Mouse (Mus musculus): ENCODE measurements around the gene Cyp1b1.

Gene Cyp1b1

DNA sequence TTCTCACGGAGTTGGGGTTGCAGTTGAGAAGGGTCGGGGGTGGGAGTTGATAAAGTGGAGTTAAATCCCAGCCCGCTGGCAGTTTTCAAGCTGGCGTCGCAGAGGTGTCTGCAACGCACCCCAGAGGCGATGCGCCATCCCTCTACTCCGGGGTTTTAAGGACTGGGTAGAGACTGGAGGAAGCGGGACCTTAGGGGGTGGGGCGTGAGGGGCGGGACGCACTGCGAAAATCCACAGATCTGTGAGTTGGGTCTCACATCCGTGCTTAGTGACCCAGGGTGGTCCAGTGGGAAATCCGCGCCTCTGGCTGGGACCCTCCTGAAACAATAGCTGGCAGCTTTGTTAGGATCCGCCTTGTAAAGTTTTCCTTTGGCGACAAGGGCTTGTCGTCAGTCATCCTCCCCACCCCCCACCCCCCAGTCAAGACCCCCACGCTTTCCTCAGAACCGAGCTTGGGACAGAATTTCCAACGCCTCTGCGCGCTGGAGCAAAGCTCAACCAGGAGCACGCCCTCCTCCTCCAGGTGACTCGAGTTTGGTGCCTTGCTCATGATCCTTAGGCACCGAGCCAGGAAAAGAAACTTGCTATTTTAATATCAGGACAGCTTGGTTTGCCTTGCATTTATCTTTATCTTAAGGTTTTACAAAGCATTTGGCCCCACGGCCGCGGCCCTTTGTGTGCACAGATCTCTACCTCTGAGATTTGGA, at the start of gene Cyp1b1:
TSS of gene Cyp1b1 (minus strand) at position 131 of the 707 bp plus-strand sequence.
- no peak for DNase-seq (ENCODE audit: low spot score)

DNA sequence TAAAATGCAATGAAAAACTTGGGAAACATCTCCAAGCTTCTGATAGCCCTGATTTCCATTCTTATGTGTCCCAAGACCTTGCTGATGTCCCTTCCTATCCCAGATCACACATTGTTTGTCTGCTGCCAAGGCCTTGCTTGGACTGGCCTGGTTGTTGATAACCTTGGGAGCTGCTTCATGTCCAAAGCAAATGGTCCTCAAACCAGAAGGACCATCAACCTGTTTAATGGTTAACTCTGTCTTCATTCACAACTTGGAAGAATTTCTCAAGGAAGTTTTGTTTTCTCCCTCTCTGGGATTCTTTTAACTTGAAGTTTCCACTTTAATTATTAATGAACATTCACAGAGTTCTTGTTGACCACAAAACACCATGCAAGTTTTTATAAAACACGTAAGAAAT, 47.0 kb upstream of the Cyp1b1 start:
- DNase-seq (ENCODE audit: low spot score) = no peak

DNA sequence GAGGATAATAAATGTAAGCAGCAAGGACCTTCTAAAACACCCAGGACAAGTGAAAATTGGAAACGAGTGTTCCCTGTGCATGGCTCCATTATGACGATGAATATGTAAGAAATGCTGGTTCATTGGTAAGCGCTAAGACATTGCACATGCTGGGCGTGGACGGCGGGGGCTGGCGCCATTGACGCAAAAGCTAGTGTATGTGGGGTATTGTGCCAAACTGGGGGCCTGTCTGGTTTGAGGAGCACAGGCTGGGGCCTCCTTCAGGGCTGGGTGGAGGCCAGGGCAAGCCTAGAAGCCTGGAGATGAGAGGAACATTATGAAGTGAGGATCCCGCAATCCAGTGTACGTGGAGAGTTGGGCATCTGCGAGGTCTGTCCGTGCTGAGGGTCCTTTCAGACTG, 39.0 kb upstream of the Cyp1b1 start:
- no peak for DNase-seq (ENCODE audit: low spot score)

DNA sequence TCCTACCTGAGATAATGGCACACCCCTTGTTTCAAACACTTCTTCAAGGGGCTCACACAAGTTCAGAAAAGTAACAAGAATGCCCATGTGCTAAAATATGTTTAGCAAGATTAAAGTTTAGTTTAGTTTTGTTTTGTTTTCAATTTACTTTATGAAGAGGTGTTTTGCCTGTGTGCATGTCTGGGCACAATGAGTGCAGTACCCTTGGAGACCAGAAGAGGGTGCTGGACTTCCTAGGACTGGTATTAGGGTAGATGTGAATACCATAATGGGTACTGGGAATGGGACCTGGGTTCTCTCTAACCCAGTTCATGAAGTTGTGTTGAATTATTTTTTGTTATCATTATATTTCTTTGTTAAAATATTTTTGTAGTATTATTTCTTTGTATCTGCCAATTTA, 38.0 kb upstream of the Cyp1b1 start:
- no peak for DNase-seq (ENCODE audit: low spot score)

DNA sequence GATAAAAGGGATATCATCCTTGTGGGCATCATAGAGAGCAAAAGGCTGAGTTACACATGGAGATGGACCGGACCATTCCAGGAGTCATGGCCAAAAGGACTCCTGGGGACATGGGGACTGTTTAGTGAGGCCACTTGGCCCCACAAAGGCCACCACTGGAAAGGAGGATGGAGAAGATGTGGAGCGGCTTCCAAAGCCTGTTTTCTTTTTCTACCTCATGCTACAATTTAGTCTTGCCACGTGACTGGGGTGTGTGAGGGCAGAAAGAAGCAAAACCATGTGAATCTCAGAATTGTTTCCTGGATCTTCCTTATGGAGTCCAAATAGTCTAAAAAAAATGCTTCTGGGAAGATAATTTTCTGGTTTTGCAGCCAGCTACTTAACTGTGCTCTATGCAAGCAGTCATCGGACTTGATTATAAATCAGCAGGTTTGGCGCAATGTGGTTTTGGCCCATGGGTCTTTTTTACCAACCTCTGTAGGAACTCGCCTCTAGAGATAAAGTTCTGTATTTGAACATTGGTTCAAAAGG, 36.9 kb upstream of the Cyp1b1 start:
- DNase-seq (ENCODE audit: low spot score) = no peak

DNA sequence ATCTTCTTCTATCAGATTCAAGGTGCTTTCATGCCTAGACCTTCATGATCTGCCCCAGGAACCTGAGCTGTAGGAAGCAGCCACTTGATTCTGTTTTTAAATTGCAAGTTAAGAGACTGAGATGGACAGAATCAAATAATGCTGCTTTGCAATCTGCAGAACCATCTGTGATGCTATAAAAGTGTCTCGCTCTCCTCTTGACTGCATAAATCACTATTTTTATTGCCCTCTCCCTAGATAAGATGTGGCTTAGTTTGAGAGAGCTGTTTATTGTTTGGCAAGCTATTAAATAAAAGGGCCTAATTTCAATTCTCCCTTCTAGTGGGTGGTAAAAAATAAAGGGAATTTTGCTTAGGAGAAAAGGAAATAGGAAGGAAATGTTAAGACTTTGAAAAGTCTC, 34.8 kb upstream of the Cyp1b1 start:
- no peak for DNase-seq (ENCODE audit: low spot score)

DNA sequence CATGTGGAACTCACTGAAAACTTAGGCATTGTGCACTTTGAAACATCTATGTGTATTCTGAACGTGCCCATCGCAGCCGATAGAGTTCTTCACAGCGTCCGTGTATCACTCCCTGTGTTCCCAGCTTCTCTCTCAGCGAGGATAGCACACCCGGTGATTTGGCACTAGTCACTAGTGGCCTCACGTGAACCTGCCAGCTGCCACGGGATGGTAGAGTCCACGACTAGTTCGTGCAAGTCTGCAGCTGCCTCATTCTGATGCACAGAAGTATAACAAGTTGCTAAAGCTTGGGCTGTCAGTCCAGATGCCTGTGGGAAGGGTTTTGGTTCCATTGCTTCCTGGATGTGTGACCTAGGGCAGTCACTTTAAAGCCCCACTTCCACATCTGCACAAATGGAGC, 32.1 kb upstream of the Cyp1b1 start:
- DNase-seq (ENCODE audit: low spot score) = no peak

DNA sequence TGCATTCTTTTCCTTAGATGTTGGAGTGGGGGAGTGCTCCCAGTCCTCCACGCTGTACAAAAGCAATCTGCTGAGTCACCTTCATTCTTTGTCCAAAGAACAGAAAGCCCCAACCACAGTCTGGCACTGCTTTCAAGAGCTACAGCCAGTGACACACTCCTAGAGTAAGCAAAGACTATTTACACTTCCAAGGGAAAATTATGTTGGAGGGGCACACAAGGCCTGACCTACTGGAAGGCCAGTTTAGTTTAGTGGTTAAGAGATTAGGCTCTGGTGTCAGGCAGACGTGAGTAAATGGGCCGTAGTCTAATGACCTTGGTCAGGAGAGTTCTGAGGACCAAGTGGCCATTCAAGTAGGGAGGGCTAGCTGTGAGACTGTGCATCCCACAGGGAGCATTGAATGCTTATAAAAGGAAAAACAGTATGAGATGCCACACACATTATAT, 31.3 kb upstream of the Cyp1b1 start:
- no peak for DNase-seq (ENCODE audit: low spot score)

DNA sequence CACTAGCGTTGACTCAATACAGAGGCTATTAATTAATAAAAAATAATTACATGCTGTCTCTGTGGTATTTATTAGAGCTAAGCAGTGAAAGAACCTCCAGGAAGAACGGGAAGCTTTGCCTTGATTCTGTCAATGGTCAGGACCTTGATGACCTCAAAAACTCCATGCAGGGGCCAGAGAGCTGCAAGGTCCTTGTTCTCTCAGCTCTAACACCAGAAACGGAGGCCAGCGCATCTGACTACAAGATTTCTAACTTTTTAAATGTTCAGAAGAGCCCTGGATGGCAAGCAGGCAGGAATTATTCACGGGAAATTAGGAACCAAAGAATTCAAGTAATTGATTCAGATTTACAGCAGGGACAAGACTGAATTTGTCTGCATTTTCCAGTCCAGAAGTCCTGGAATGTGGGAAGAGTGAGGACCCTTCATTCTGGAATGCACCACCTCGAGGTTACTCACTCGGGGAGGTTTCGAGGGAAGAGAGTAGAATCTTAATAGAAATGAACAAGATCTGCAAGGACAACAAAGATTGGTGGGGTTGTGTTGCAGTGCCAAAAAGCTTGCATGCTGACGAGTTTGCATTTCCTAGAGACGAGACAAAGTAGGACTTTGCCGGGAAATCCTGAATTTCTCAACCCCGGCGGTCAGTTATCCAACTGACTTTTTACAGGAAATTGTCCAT, 30.3 kb upstream of the Cyp1b1 start:
- no peak for DNase-seq (ENCODE audit: low spot score)

DNA sequence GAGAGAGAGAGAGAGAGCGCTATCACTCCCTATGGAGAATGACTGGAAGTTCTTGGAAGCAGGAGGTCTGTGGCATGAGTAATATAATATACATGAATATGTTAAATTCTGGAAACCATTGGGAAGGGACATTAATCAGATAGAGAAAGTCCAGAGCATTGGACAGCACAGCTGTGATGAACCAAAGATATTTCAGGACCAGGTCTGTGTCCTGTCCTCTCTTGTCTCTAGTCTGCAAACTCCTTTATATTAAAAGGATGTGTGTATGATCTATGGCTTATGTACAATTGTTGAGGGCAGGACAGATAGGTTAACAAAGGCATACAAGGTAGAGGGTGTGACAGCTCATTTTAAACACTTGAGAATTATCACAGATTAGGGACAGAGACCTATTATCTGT, 28.6 kb upstream of the Cyp1b1 start:
- DNase-seq (ENCODE audit: low spot score) = no peak

DNA sequence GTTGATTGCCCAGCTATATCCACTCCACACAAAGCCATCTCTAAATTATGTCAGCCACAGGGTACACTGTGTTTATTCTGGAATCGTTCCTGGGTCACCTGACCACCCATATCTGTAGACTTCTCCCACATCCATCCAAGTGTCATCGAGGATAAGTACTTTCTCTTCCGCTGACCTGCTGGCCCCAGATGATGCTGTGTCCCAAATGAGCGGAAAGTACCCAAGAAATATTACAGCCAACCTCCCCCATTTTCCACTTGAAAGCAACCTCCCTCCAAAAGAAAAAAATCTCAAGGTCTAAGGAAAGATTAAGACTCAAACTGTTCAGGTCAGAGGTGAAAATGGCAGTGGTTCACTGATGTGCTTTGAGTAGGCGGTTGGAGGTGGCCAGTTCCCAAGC, 27.8 kb upstream of the Cyp1b1 start:
- no peak for DNase-seq (ENCODE audit: low spot score)

DNA sequence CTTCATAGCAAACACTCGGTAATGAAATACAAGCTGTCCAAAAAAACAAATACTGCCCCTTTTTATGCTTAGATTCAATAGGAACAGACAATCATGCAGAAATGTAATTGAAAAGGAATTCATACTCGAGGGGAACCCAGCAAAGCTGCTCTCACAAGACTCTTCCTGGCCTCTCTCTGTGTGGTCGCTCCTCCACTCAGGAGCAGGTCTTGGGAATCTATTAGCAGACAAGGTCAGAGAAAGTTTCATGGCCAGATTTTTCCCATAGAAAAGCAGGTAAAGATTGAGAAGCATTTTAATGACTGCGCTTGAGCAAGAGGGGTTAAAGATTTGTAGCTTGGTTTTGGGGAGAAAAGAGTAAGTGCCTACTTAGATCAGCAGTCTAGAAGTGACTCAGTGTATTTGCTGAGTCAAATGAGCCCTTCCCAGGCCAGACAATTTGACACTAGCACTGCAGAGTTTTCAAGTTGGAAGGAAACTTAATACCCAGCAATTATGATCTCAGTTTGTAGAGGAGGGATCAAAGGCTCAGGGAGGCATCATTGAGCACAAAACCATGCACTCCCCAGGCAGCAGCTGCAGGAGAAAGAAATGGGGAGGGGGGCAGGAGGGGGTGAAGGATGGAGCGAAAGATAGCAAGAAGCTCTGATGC, 24.1 kb upstream of the Cyp1b1 start:
- DNase-seq (ENCODE audit: low spot score) = no peak

DNA sequence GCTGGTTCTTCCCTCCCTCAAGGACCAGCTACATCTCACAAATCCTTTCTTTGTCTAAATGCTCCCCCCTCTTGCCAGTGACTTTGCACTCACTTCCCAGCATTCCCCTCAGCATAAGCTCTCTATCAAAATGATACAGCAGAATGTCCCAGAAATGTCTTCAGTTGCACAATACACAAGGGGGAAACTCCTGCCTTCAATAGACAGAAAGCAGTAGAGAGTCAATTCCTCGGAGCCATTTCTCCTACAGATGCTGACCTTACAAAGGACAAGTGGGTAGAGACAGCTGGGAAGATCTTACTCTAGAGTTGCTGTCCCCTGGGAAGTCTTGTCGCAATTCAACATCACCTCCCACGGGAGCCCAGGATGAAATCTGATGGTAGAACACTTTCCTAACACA, 22.7 kb upstream of the Cyp1b1 start:
- no peak for DNase-seq (ENCODE audit: low spot score)

DNA sequence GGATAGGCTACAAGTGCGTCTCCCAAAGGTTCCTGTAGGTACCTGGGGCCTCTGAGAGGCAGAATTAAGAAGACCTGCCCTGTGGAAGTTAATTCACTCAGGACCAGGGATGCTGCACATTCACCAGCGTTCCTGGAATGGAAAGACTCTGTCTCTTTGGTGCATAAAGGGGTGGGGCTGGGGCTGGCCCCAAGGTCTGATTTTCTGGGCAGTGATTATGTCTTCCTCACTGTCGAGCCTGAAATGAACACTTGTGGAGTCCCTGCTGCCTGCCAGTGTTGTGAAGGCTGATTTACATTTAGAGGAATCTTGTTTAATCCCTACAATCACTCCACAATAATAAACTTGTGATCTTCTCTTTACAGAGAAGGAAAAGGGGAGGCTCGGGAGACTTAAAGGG, 18.2 kb upstream of the Cyp1b1 start:
- no peak for DNase-seq (ENCODE audit: low spot score)

DNA sequence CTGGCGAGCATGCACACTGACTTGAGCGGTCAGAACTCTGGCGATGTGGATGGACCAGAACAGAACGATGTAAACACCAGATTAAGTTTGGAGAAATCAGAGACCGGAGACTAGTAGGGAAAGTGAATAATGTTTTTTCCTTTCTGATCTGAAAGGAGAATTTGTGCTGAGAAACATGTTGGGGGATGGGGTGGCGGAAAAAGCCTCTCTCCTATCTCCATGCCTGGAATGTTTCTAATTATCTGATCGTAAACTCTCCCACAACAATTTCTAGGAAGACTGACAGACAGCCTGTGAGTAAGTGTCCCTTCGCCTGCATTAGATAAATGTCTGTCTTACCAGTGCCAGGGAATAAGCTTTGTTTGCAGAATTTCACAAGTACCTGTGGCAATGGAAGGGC, 16.1 kb upstream of the Cyp1b1 start:
- no peak for DNase-seq (ENCODE audit: low spot score)

DNA sequence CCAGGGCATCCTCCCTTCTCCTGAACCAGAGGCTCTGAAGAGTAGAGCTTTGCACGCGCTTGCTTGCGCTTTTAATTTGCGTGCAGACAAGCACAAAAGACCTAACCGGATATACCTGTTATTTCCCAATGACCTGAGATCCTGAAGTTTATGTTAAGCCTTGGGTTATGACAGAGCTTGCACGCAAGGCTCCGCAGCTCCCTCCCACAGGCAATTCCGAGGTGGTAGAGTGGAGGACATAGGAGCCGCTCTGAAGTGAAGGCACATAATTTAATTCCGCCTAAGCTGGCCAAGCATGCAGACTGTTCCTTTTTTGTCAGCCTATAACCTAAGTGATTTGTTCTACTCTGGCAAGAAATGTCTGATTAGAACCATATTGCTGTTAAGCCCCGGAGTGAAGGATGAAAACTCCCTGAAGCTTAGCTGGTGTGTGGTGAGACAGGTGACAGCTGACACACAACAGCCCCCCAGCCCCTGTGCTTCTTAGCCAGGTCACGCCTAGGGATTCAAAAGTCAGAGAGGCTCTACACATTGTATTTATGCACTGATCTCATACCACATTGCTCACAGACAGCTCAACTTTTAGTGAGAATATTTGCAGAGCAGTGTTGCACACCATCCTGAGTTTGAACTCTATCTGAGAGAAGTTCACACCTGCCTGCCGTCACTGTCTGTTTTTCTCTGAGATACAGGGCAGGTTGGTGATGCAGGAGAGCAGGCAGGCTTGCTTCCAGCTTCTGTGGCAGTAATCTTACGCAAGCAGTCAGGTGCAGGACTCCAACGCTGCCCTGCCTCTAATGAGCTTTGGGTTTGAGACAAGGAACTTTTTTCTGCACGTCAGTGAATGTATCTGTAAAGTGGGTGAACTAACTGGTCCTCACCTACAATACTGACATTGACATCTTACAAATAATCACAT, 14.0 kb upstream of the Cyp1b1 start:
- no peak for DNase-seq (ENCODE audit: low spot score)

DNA sequence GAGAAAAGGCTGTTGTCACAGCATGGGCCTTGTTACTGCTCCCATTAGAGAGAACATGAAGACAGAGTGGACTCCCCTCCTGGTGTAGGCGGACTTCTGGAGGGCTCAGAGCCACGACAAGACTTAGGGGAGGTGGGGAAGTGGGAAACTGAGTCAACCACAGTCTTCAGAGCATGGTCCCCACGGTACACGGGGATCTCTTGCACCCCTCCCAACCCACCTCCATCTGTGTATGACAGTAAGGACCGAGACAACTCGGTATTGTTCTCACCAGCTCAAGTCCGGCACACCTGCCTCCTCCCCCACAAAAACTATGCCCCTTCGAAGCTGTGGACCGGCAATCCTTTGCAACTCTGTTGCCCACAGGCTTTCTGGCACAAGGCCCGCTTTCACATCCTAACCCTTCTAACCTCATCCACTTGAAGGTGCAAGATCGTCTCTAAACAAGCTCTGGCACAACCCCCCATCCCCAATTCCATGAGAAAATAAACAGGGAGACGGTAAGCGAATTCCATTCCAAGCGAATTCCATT, 13.3 kb upstream of the Cyp1b1 start:
- DNase-seq (ENCODE audit: low spot score) = no peak

DNA sequence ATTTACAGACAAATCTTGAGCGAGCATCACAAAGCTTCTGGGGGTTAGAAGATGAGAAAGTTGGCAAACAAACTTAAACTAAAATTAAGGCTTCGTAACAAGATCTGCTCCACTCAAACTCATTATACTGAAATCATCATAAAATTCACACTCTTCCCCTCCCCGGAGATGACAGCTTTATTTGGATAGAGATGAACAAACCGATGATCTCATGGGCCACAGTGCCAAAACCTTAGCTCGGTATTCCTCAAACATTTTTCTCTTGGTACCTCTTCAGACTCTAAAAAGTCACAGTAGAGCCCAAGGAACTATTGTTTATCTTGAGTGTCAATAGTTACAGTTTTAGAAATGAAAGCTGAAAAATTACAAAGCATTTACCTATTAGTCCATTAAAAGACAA, 11.8 kb upstream of the Cyp1b1 start:
- DNase-seq (ENCODE audit: low spot score) = no peak

DNA sequence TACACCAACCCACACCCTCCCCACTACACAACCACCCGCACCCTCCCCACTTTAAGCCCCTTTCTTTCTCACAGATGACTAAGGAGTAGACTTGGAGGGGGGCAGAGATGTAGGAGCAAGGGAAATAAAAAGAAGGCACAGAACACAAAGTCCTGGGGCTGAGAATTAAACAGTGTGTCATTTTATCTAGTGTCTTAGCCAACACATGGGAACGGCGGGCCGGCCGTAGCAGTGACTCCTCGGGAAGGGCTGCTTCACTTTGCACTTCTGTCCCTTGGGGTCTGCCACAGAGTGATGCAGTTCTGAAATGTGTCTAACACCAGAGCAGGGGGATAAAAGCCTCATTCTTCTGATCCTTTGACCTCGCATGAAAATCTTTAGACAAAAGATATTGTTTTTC, 5.8 kb upstream of the Cyp1b1 start:
- DNase-seq (ENCODE audit: low spot score) = no peak

DNA sequence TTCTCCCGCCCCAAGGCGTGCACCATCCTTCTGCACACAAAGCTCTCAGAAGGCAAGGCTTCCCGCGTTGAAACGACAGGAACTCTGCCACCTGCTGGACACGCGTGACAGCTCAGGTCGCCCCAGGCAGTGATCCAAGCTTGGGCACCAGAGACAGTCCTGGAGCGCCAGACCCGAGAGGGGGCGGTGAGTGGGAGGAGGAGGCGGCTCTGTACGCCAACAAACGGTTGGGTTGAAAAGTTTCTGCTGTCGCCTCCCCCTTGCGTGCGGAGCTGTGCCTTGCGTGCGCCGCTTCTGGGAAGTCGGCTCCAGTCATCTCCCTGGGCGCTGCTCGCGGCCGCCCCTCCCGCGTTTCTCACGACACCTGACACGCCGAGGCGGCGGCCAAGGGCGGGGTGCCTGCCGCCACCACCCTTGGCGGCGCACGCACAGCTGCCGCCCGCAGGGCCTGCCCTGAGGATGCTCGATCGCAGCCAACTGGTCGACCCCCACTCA, 835 bp upstream of the Cyp1b1 start:
- DNase-seq (ENCODE audit: low spot score) = peak; percentile 80

DNA sequence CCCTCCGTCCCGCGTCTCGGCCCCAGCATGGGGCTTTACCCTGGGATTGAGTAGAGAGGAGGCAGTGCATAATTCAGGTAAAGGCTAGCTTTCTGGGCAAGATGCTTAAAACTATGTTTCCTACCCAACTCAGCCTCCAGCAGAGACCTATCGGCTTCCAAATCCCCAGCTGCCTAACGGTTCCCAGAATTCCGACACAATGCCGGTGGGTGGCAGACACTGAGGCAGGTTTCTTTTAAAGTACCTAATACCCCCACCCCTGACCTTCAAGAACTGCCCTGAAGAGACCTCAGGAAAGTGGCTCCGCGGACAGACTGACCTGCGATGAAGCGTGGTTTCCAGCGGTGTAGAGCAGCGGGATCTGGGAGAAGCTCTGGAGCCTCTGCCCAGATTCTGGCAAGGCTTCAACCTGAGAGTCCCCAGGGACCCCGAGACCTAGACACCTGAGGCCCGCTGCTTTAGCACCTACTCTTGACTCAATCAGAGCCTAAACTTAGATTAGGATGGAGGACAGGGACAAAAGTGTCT, 429 bp downstream of the Cyp1b1 start:
- DNase-seq (ENCODE audit: low spot score) = no peak

All from layer of hippocampus, adult 11-12 months (tissue).